In the genomic region with DNA sequence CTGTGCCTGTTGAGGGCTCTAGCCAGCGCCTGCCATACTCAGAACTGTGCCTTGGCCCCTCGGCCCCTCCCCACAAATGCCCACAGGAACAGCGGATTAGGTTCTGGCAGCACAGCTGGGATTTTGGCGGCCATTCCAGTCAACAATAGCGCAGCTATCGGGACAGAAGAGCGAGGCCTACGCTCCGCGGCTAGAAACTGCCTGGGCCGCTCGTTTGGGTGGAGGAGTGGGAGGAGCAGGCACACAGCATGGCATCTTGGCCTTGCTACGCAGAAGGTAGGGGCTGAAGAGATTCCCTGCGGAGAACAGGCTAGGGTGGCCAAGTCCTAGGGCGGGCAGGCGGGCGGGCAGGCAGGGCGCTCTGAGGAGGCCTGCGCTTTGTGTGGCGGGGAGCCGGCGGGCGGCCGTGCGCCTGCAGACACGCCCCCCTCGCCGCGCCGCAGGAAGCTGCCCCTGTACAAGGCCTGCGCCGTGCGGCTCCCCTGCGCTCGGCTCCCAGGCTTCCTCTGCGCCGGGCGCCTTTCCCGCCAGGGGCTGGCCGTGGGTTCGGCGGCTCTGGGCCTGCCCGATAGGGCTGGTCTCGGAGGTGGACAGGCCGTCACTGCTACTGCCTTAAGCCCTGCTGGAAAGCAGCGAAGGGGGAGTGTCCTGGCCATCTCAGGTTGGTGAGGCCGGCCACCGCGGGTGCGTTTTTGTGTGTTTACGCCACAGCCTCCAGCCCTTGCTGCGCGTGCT, we compare ENCODE assay signal across 8 mouse cellular contexts. TPM values are rescaled to one million over a fixed set of nuclear protein-coding genes. Genes with fewer than 3 reads are reported as not detected.
DNase-seq lines count a peak whose midpoint lies in the region; ATAC-seq lines count a peak whose summit lies in the region.

No protein-coding gene starts in this region.

- peak overlapping the region; percentile 100 for H3K27ac ChIP-seq in intestine, embryonic 14.5 days (ENCODE audit: low read depth)

- H3K4me1 ChIP-seq in intestine, embryonic 14.5 days (replicated peaks; ENCODE audit: control insufficient read depth, insufficient read depth, low read length) = peaks cover 33% of the 10 kb centered on the region

- peak; percentile 91 for ATAC-seq in intestine, embryonic 14.5 days (replicated peaks; ENCODE audit: low FRiP score, low TSS enrichment, low read depth)
- peak; percentile 49 for ATAC-seq in megakaryocyte-erythroid progenitor cell, adult 5-6 weeks (replicated peaks; ENCODE audit: low FRiP score, low TSS enrichment, poor library complexity, severe bottlenecking)

- H3K36me3 ChIP-seq in intestine, embryonic 14.5 days (ENCODE audit: control insufficient read depth, insufficient read depth, low read length) = no peaks in the 10 kb centered on the region

- H3K27me3 ChIP-seq in intestine, embryonic 14.5 days (replicated peaks; ENCODE audit: control insufficient read depth, insufficient read depth, low read length) = no peaks in the 10 kb centered on the region

- H3K4me2 ChIP-seq in intestine, embryonic 14.5 days (ENCODE audit: low read length) = peak overlapping the region; percentile 82

- WGBS in intestine, embryonic 14.5 days = under 1% methylated on average over 52 of the region's 53 CpGs

- peak overlapping the region; percentile 82 for H3K9ac ChIP-seq in intestine, embryonic 14.5 days (ENCODE audit: low read length)

- intact Hi-C loops in gastrocnemius, postnatal 14 days (cut with DNase I; ENCODE audit: low total_unique reads) = loop anchor here (5.0 kb wide), 1 partner anchor 33 kb away; no protein-coding TSS in a partner anchor
- intact Hi-C loops in left cerebral cortex, postnatal 14 days (cut with DNase I) = no loop called here

- DNase-seq in adrenal gland, adult 18-20 months (ENCODE audit: low spot score in 2 of 2) = peak; percentile 84 to 85
- DNase-seq in embryo, embryonic 10.5 days (ENCODE audit: low spot score) = peak; percentile 84
- peak; percentile 88 for DNase-seq in gastrocnemius, postnatal 14 days
- peak; percentile 94 for DNase-seq in intestine, embryonic 14.5 days (ENCODE audit: low spot score)
- DNase-seq in left cerebral cortex, postnatal 14 days (ENCODE audit: low spot score in 2 of 2) = peak; percentile 80 to 81
- DNase-seq in right cerebral cortex, postnatal 14 days = peak; percentile 82
- DNase-seq in urinary bladder, postnatal 25 days (ENCODE audit: low spot score) = peak; percentile 78

- H3K9me3 ChIP-seq in intestine, embryonic 14.5 days (ENCODE audit: control insufficient read depth, low read length) = no peaks in the 10 kb centered on the region

- H3K4me3 ChIP-seq in intestine, embryonic 14.5 days (ENCODE audit: low read depth, low read length) = peak overlapping the region; percentile 77

RNA-seq across cellular contexts. Expression of a gene that starts 36.0 kb away (rescaled TPM):
- 100 to 1,000 TPM; 141 to 160 TPM for total RNA-seq in adrenal gland, adult 18-20 months (2021)
- total RNA-seq in gastrocnemius, postnatal 14 days (2021) = 10 to 100 TPM; 53.0 to 53.3 TPM
- polyA plus RNA-seq in intestine, embryonic 14.5 days (2014; fragmentation: Nextera tagmentation; extraction: Ambion mirVana) = 99.6 and 101 TPM in 2 replicates
- 10 to 100 TPM; 58.5 to 60.8 TPM for total RNA-seq in left cerebral cortex, postnatal 14 days (2021)
- 106 and 112 TPM in 2 replicates for total RNA-seq in megakaryocyte-erythroid progenitor cell, adult 5-6 weeks (2014; fragmentation: Nextera tagmentation)
- 207 and 289 TPM in 2 replicates for total RNA-seq in megakaryocyte-erythroid progenitor cell, adult 5-6 weeks (2017)

RNA-seq across cellular contexts. Expression of a gene that starts 36.2 kb away (rescaled TPM):
- 10 to 100 TPM; 12.2 to 13.9 TPM for total RNA-seq in adrenal gland, adult 18-20 months (2021)
- total RNA-seq in gastrocnemius, postnatal 14 days (2021) = 1 to 10 TPM; 3.6 to 3.7 TPM
- 6.8 and 10.1 TPM in 2 replicates for polyA plus RNA-seq in intestine, embryonic 14.5 days (2014; fragmentation: Nextera tagmentation; extraction: Ambion mirVana)
- 1 to 10 TPM; 3.9 to 4.5 TPM for total RNA-seq in left cerebral cortex, postnatal 14 days (2021)
- total RNA-seq in megakaryocyte-erythroid progenitor cell, adult 5-6 weeks (2014; fragmentation: Nextera tagmentation) = 2.3 and 4.4 TPM in 2 replicates
- 0.75 TPM in 1 of 2 replicates, not detected in the other for total RNA-seq in megakaryocyte-erythroid progenitor cell, adult 5-6 weeks (2017)

RNA-seq across cellular contexts. Expression of a gene that starts 48.6 kb away (rescaled TPM):
- total RNA-seq in adrenal gland, adult 18-20 months (2021) = 10 to 100 TPM in 1 of 2 experiments, 1 to 10 TPM in 1; 8.4 to 12.5 TPM
- 1 to 10 TPM; 1.1 to 1.4 TPM for total RNA-seq in gastrocnemius, postnatal 14 days (2021)
- polyA plus RNA-seq in intestine, embryonic 14.5 days (2014; fragmentation: Nextera tagmentation; extraction: Ambion mirVana) = 2.7 and 2.8 TPM in 2 replicates
- total RNA-seq in left cerebral cortex, postnatal 14 days (2021) = 1 to 10 TPM; 7.7 to 8.0 TPM
- total RNA-seq in megakaryocyte-erythroid progenitor cell, adult 5-6 weeks (2014; fragmentation: Nextera tagmentation) = 4.7 and 9.2 TPM in 2 replicates
- 1.1 and 2.7 TPM in 2 replicates for total RNA-seq in megakaryocyte-erythroid progenitor cell, adult 5-6 weeks (2017)

Comparison
In these comparisons a context has a peak if more than half of its experiments do, and no peak if none do; other contexts are left out.
1. Peak in every context shown above with its lines: DNase-seq, ATAC-seq, H3K4me3 ChIP-seq and H3K27ac ChIP-seq.